Mouse (Mus musculus) neural tube, embryonic 15.5 days (tissue): ENCODE data around the gene Impdh2. TPM values are rescaled to one million over a fixed set of nuclear protein-coding genes. Genes with fewer than 3 reads are reported as not detected.
A peak's percentile ranks its signal among the peaks of the same experiment; 100 is the strongest.
"Not testable (repeated sequence)": the region's sequence is repeated elsewhere in the genome, so short reads cannot be mapped to it uniquely, and the experiment has no call there.

Source experiments
- ATAC-seq: fragments of 200-750 bp; cut with Nextera tagmentation; 2 replicates; pipeline ENCODE4 v1.8.0; 2017; ENCODE audit warnings: mild to moderate bottlenecking, moderate TSS enrichment, moderate library complexity; ENCODE audit not compliant: low FRiP score
- H3K27ac ChIP-seq: fragments of 300-500 bp; sonication (generic); replicated peaks from 2 replicates; pipeline ENCODE4 v1.5.1; 2015; ENCODE audit warnings: mild to moderate bottlenecking, inconsistent platforms
- H3K27me3 ChIP-seq: fragments of 300-500 bp; sonication (generic); replicated peaks from 2 replicates; pipeline ENCODE4 v1.6.1; 2015; ENCODE audit warnings: inconsistent platforms
- H3K36me3 ChIP-seq: fragments of 300-500 bp; sonication (generic); 2 replicates; pipeline ENCODE4 v1.6.1; 2015; ENCODE audit warnings: inconsistent platforms
- H3K4me1 ChIP-seq: fragments of 300-500 bp; sonication (generic); 2 replicates; pipeline ENCODE4 v1.6.1; 2015; ENCODE audit warnings: inconsistent platforms
- H3K4me2 ChIP-seq: fragments of 300-500 bp; sonication (generic); 2 replicates; pipeline ENCODE4 v1.6.1; 2015; ENCODE audit warnings: inconsistent platforms, mild to moderate bottlenecking, moderate library complexity
- H3K4me3 ChIP-seq: fragments of 300-500 bp; sonication (generic); replicated peaks from 2 replicates; pipeline ENCODE4 v1.5.1; 2015; ENCODE audit warnings: mild to moderate bottlenecking, inconsistent platforms
- H3K9ac ChIP-seq: fragments of 300-500 bp; sonication (generic); replicated peaks from 2 replicates; pipeline ENCODE4 v1.6.1; 2015; ENCODE audit warnings: mild to moderate bottlenecking, inconsistent platforms
- H3K9me3 ChIP-seq: fragments of 300-500 bp; sonication (generic); replicated peaks from 2 replicates; pipeline ENCODE4 v1.6.1; 2016; ENCODE audit warnings: inconsistent platforms
- WGBS: fragments of 180-500 bp; shearing (Covaris S2); methylation state at CpG from one replicate; pipeline ENCODE4 v1.1.7; 2015; ENCODE audit warnings: mixed read lengths; 5-methylcytosine and 5-hydroxymethylcytosine counted together
- polyA plus RNA-seq: library from polyadenylated mRNA; unstranded; fragments of >200 nt; fragmentation: Nextera tagmentation; extraction: Ambion mirVana; gene quantifications from 2 replicates; pipeline ENCODE4 v1.2.1, GENCODE M21; 2015

The Impdh2 gene
- polyA plus RNA-seq, 1 experiment from 2014 or later: 105 TPM

- Histone ChIP-seq H3K9ac (no peak overlapping the region), H3K27me3 (no peaks in the 10 kb centered on the region), H3K4me2 (no peak overlapping the region), H3K4me1 (peaks cover 38% of the 10 kb centered on the region), H3K27ac (peak overlapping the region; percentile 97), H3K4me3 (no peak overlapping the region), H3K36me3 (0 out of 2 replicates have a peak, but pooled peaks cover 2% of the 10 kb centered on the region), H3K9me3 (no peaks in the 10 kb centered on the region)
- ATAC-seq: no peak
- 76% methylated on average over 5 of the region's 5 CpGs for WGBS
Measured at GRCm38 (mm10) chr9:108589229-108589628, 29.1 kb downstream of the Impdh2 start.

GRCm38 (mm10) chr9:108591462-108591861, 31.4 kb downstream of the Impdh2 start:
- peaks cover 39% of the 10 kb centered on the region for H3K4me1 ChIP-seq
- no peak overlapping the region for H3K4me2 ChIP-seq
- H3K9me3 ChIP-seq: no peaks in the 10 kb centered on the region
- H3K36me3 ChIP-seq: 0 out of 2 replicates have a peak, but pooled peaks cover 2% of the 10 kb centered on the region
- no peak for ATAC-seq
- H3K27ac ChIP-seq: no peak overlapping the region
- H3K4me3 ChIP-seq: no peak overlapping the region
- H3K9ac ChIP-seq: no peak overlapping the region
- 76% methylated on average over 4 of the region's 4 CpGs for WGBS
- no peaks in the 10 kb centered on the region for H3K27me3 ChIP-seq

DNA sequence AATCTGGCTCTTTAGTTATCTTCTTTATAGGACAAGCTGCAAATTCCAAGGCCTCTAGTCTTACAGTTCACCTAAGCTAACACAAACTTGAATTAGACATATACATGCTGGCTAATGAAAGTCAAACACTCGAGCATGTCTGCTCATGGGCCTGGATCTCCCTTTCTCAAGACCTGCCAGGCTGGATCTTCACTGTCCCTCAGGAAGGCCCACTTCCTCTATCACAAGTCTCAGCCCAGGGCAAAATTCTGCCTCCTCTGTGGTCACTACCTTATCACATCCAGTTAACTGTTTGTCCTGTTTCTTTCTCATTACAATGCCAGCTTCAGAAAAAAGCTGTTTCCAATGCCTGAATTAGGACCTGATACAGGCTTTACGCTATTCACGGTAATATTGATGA, 34.3 kb downstream of the Impdh2 start:
- peaks cover 23% of the 10 kb centered on the region for H3K4me1 ChIP-seq
- no peaks in the 10 kb centered on the region for H3K9me3 ChIP-seq
- no peak overlapping the region for H3K27ac ChIP-seq
- whole genome bisulfite sequencing: 86% methylated on average over 3 of the region's 3 CpGs
- 0 out of 2 replicates have a peak, but pooled peaks cover 2% of the 10 kb centered on the region for H3K36me3 ChIP-seq
- no peak for ATAC-seq
- H3K4me2 ChIP-seq: no peak overlapping the region
- H3K4me3 ChIP-seq: no peak overlapping the region
- no peaks in the 10 kb centered on the region for H3K27me3 ChIP-seq
- no peak overlapping the region for H3K9ac ChIP-seq

- peak within 1 kb of the TSS; percentile 72 for H3K4me3 ChIP-seq
- peaks cover 3% of the 10 kb centered on the region; the same call in 1 of the 2 replicates for H3K36me3 ChIP-seq
- no peaks in the 10 kb centered on the region for H3K27me3 ChIP-seq
- under 1% methylated on average over 68 of the region's 69 CpGs for WGBS
- peak within 1 kb of the TSS; percentile 80 for H3K9ac ChIP-seq
- H3K27ac ChIP-seq: peak within 1 kb of the TSS; percentile 85
- H3K4me1 ChIP-seq: peaks cover 20% of the 10 kb centered on the region
- ATAC-seq: peak; percentile 91
- peak within 1 kb of the TSS; percentile 83 for H3K4me2 ChIP-seq
- H3K9me3 ChIP-seq: no peaks in the 10 kb centered on the region
Measured at GRCm38 (mm10) chr9:108596998-108597764, 37.1 kb downstream of the Impdh2 start, which contains the start of gene P4htm. Gene P4htm (minus strand): TSS chr9:108597667.

GRCm38 (mm10) chr9:108599021-108599566, 39.0 kb downstream of the Impdh2 start:
- Histone ChIP-seq H3K27me3 (no peaks in the 10 kb centered on the region), H3K36me3 (peaks cover 20% of the 10 kb centered on the region), H3K4me3 (no peak overlapping the region), H3K4me1 (peaks cover 20% of the 10 kb centered on the region), H3K9me3 (no peaks in the 10 kb centered on the region), H3K27ac (no peak overlapping the region), H3K4me2 (no peak overlapping the region), H3K9ac (no peak overlapping the region)
- ATAC-seq: no peak
- 82% methylated on average over 4 of the region's 4 CpGs for WGBS

- H3K4me2 ChIP-seq: no peak overlapping the region
- WGBS: 55% methylated on average over 2 of the region's 2 CpGs
Measured at GRCm38 (mm10) chr9:108600011-108600410, 39.9 kb downstream of the Impdh2 start.

DNA sequence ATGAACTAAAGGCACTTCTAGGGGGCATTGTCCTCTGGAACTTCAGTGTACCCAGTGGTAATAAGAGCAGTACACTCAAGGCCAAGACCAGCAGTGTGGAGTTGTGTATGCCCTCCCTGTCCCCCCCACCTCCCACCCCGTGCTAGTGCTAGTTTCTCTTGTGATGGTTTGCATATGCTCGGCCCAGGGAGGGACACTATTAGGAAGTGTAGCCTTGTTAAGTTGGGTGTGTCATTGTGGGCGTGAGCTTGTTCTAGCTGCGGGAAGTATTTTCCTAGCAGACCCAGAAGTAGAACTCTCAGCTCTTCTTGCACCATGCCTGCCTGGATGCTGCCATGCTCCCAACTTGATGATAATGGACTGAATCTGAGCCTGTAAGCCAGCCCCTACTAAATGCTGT, 41.9 kb downstream of the Impdh2 start:
- Histone ChIP-seq H3K4me2 (no peak overlapping the region), H3K9me3 (no peaks in the 10 kb centered on the region), H3K36me3 (peaks cover 47% of the 10 kb centered on the region), H3K27me3 (no peaks in the 10 kb centered on the region), H3K4me3 (no peak overlapping the region), H3K4me1 (peaks cover 8% of the 10 kb centered on the region), H3K9ac (no peak overlapping the region), H3K27ac (no peak overlapping the region)
- 88% methylated on average over 4 of the region's 4 CpGs for WGBS
- ATAC-seq: no peak

More at GRCm38 (mm10) chr9:108600011-108600410, 39.9 kb downstream of the Impdh2 start:
- peaks cover 20% of the 10 kb centered on the region for H3K4me1 ChIP-seq
- H3K9me3 ChIP-seq: no peaks in the 10 kb centered on the region
- H3K9ac ChIP-seq: no peak overlapping the region
- no peak overlapping the region for H3K4me3 ChIP-seq
- no peak for ATAC-seq
- H3K27ac ChIP-seq: no peak overlapping the region
- no peaks in the 10 kb centered on the region for H3K27me3 ChIP-seq
- peaks cover 29% of the 10 kb centered on the region for H3K36me3 ChIP-seq

GRCm38 (mm10) chr9:108607929-108608328, 47.8 kb downstream of the Impdh2 start:
- H3K9me3 ChIP-seq, ATAC-seq, H3K27me3 ChIP-seq, H3K4me3 ChIP-seq, H3K4me1 ChIP-seq, H3K27ac ChIP-seq, H3K9ac ChIP-seq, H3K4me2 ChIP-seq: not testable (repeated sequence)
- H3K36me3 ChIP-seq: peaks cover 96% of the 10 kb centered on the region
- WGBS: 91% methylated on average over 5 of the region's 5 CpGs

DNA sequence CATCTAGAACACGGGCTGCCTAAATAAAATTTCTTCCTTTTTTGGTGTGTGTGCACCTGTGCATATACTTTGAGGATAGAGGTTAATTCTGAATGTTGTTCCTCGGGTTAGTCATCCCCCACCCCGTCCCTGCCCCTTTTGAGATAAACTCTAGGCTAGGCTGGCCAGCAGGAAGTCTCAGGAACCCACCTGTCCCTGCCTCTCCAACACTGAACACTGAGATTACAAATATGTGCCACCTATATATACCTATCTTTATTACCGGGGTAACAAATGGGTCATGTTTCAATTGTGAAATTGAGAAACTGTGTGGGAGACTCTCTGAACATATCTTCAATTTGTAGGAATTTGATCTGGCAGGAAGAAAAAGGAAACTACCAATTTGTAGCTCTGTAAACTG, 48.8 kb downstream of the Impdh2 start:
- Histone ChIP-seq H3K27me3 (no peaks in the 10 kb centered on the region), H3K4me1 (no peaks in the 10 kb centered on the region), H3K9ac (no peak overlapping the region), H3K36me3 (peaks cover 96% of the 10 kb centered on the region), H3K9me3 (no peaks in the 10 kb centered on the region), H3K4me2 (no peak overlapping the region), H3K27ac (no peak overlapping the region), H3K4me3 (no peak overlapping the region)
- 98% methylated on average over 4 of the region's 4 CpGs for WGBS
- ATAC-seq: no peak

GRCm38 (mm10) chr9:108611488-108611887, 51.4 kb downstream of the Impdh2 start:
- H3K9ac ChIP-seq: no peak overlapping the region
- 96% methylated on average over 10 of the region's 10 CpGs for WGBS
- H3K27ac ChIP-seq: no peak overlapping the region
- H3K27me3 ChIP-seq: no peaks in the 10 kb centered on the region
- H3K4me3 ChIP-seq: no peak overlapping the region
- no peak overlapping the region for H3K4me2 ChIP-seq
- ATAC-seq: no peak
- peaks cover 87% of the 10 kb centered on the region for H3K36me3 ChIP-seq
- H3K9me3 ChIP-seq: no peaks in the 10 kb centered on the region
- no peaks in the 10 kb centered on the region for H3K4me1 ChIP-seq
